Mouse (Mus musculus) retina, postnatal 1 day (tissue): Measurements from ENCODE around the gene Alpk1.
"Not testable (repeated sequence)": the region's sequence is repeated elsewhere in the genome, so short reads cannot be mapped to it uniquely, and the experiment has no call there.

ENCODE experiments used
- DNase-seq: peaks from one replicate; pipeline ENCODE4 v3.0.0-alpha.2; 2012

The Alpk1 gene

GRCm38 (mm10) chr3:127790234-127791055, 10.1 kb upstream of the Alpk1 start:
- DNase-seq: peak; percentile 67

GRCm38 (mm10) chr3:127789500-127790191, 9.3 kb upstream of the Alpk1 start, which contains the start of gene Tifa:
TSS of gene Tifa (plus strand) at chr3:127789805.
- DNase-seq: peak; percentile 77

GRCm38 (mm10) chr3:127788919-127789318, 8.6 kb upstream of the Alpk1 start:
- DNase-seq: no peak

GRCm38 (mm10) chr3:127788038-127788437, 7.7 kb upstream of the Alpk1 start:
- no peak for DNase-seq

- no peak for DNase-seq
These were observed 6.7 kb upstream of the Alpk1 start for GRCm38 (mm10) chr3:127787032-127787431.

GRCm38 (mm10) chr3:127783680-127784079, 3.4 kb upstream of the Alpk1 start:
- not testable (repeated sequence) for DNase-seq

- DNase-seq: no peak
These were observed 2.6 kb upstream of the Alpk1 start for GRCm38 (mm10) chr3:127782921-127783320.

- DNase-seq: no peak
These were observed 594 bp upstream of the Alpk1 start for GRCm38 (mm10) chr3:127780921-127781320.

- no peak for DNase-seq
These were observed 11.2 kb downstream of the Alpk1 start for GRCm38 (mm10) chr3:127769146-127769545.

GRCm38 (mm10) chr3:127765971-127766370, 14.4 kb downstream of the Alpk1 start:
- no peak for DNase-seq

- DNase-seq: peak; percentile 27
These were observed 15.8 kb downstream of the Alpk1 start for GRCm38 (mm10) chr3:127764541-127764940.

GRCm38 (mm10) chr3:127763076-127763612, 17.2 kb downstream of the Alpk1 start:
- peak; percentile 91 for DNase-seq

GRCm38 (mm10) chr3:127762403-127762802, 17.9 kb downstream of the Alpk1 start:
- no peak for DNase-seq

- peak; percentile 87 for DNase-seq
These were observed 21.1 kb downstream of the Alpk1 start for GRCm38 (mm10) chr3:127759212-127759611.

- DNase-seq: no peak
These were observed 21.5 kb downstream of the Alpk1 start for GRCm38 (mm10) chr3:127758806-127759205.

- no peak for DNase-seq
These were observed 22.4 kb downstream of the Alpk1 start for GRCm38 (mm10) chr3:127757886-127758301.

GRCm38 (mm10) chr3:127756458-127756857, 23.9 kb downstream of the Alpk1 start:
- no peak for DNase-seq

GRCm38 (mm10) chr3:127749981-127750562, 30.3 kb downstream of the Alpk1 start:
- peak; percentile 77 for DNase-seq

- peak; percentile 60 for DNase-seq
These were observed 31.1 kb downstream of the Alpk1 start for GRCm38 (mm10) chr3:127749266-127749665.

GRCm38 (mm10) chr3:127748644-127749043, 31.7 kb downstream of the Alpk1 start:
- no peak for DNase-seq

GRCm38 (mm10) chr3:127745911-127746640, 34.3 kb downstream of the Alpk1 start:
- DNase-seq: peak; percentile 49

GRCm38 (mm10) chr3:127745504-127745903, 34.8 kb downstream of the Alpk1 start:
- DNase-seq: peak; percentile 32
